Mouse (Mus musculus) olfactory bulb, adult 2 months (tissue): Measurements from ENCODE around the gene Ctsw.

Experiments used
- CTCF ChIP-seq: fragments of 200-500 bp; IDR thresholded peaks from 2 replicates; pipeline ENCODE4 v1.5.1; 2012; ENCODE audit warnings: low read depth, mild to moderate bottlenecking, low read length, moderate library complexity; ENCODE audit not compliant: insufficient read depth
- POLR2A ChIP-seq: fragments of 200-500 bp; IDR thresholded peaks from 2 replicates; pipeline ENCODE4 v1.6.1; 2012; ENCODE audit warnings: mild to moderate bottlenecking, low read depth, low read length, moderate library complexity; ENCODE audit not compliant: insufficient read depth

GRCm38 (mm10) chr19:5421784-5422183, 46.5 kb downstream of the Ctsw start:
- TF ChIP-seq CTCF (no peak), POLR2A (no peak)
